Mouse (Mus musculus) hindbrain, embryonic 16.5 days (tissue): Measurements from ENCODE around the gene Shank2. TPM values are rescaled to one million over a fixed set of nuclear protein-coding genes. Genes with fewer than 3 reads are reported as not detected.
A peak's percentile ranks its signal among the peaks of the same experiment; 100 is the strongest.

Experiments used
- ATAC-seq: fragments of 200-750 bp; cut with Nextera tagmentation; 2 replicates; pipeline ENCODE4 v1.8.0; 2017; ENCODE audit warnings: moderate TSS enrichment, moderate library complexity
- H3K27ac ChIP-seq: fragments of 300-500 bp; sonication (generic); 2 replicates; pipeline ENCODE4 v1.5.1; 2014; ENCODE audit warnings: low read depth, mild to moderate bottlenecking, control low read depth, low read length, moderate library complexity
- H3K27me3 ChIP-seq: fragments of 300-500 bp; sonication (generic); replicated peaks from 2 replicates; pipeline ENCODE4 v1.6.1; 2014; ENCODE audit warnings: low read length; ENCODE audit not compliant: control insufficient read depth, insufficient read depth
- H3K36me3 ChIP-seq: fragments of 300-500 bp; sonication (generic); 2 replicates; pipeline ENCODE4 v1.6.1; 2014; ENCODE audit warnings: mild to moderate bottlenecking, low read length, moderate library complexity, mixed read lengths; ENCODE audit not compliant: control insufficient read depth, insufficient read depth
- H3K4me1 ChIP-seq: fragments of 300-500 bp; sonication (generic); 2 replicates; pipeline ENCODE4 v1.6.1; 2014; ENCODE audit warnings: low read depth, low read length; ENCODE audit not compliant: control insufficient read depth, insufficient read depth
- H3K4me2 ChIP-seq: fragments of 300-500 bp; sonication (generic); 2 replicates; pipeline ENCODE4 v1.6.1; 2014; ENCODE audit warnings: mild to moderate bottlenecking, low read length, control low read depth, moderate library complexity
- H3K4me3 ChIP-seq: fragments of 300-500 bp; sonication (generic); 2 replicates; pipeline ENCODE4 v1.5.1; 2014; ENCODE audit warnings: mild to moderate bottlenecking, low read length, control low read depth, moderate library complexity
- H3K9ac ChIP-seq: fragments of 300-500 bp; sonication (generic); 2 replicates; pipeline ENCODE4 v1.6.1; 2014; ENCODE audit warnings: low read depth, mild to moderate bottlenecking, control low read depth, low read length, moderate library complexity
- H3K9me3 ChIP-seq: fragments of 300-500 bp; sonication (generic); 2 replicates; pipeline ENCODE4 v1.6.1; 2014; ENCODE audit warnings: mild to moderate bottlenecking, low read length, moderate library complexity; ENCODE audit not compliant: control insufficient read depth
- WGBS: fragments of 180-500 bp; shearing (Covaris S2); extraction: QIAGEN DNeasy Blood & Tissue Kit; methylation state at CpG from one replicate; pipeline ENCODE4 v1.1.7; 2014; 5-methylcytosine and 5-hydroxymethylcytosine counted together
- polyA plus RNA-seq: library from polyadenylated mRNA; unstranded; fragments of >200 nt; fragmentation: Nextera tagmentation; extraction: Ambion mirVana; gene quantifications from 2 replicates; pipeline ENCODE4 v1.2.1, GENCODE M21; 2015

The Shank2 gene
- polyA plus RNA-seq, 1 experiment from 2014 or later, result 9.0 TPM

- peak; percentile 35; the same call in 1 of the 2 replicates for ATAC-seq
- WGBS, result 76% methylated on average over 4 of the region's 4 CpGs
- no peaks in the 10 kb centered on the region for H3K27me3 ChIP-seq
- H3K4me1 ChIP-seq, result peaks cover 14% of the 10 kb centered on the region
- no peaks in the 10 kb centered on the region for H3K9me3 ChIP-seq
- H3K27ac ChIP-seq, result no peak overlapping the region
- no peak overlapping the region for H3K4me3 ChIP-seq
- H3K36me3 ChIP-seq, result no peaks in the 10 kb centered on the region
- H3K4me2 ChIP-seq, result no peak overlapping the region
- H3K9ac ChIP-seq, result no peak overlapping the region
These were observed 376.5 kb downstream of the Shank2 start for GRCm38 (mm10) chr7:144378254-144378653.

GRCm38 (mm10) chr7:144379243-144379884 lies 377.6 kb downstream of the Shank2 start:
- H3K27ac ChIP-seq, result no peak overlapping the region

GRCm38 (mm10) chr7:144381588-144381987 lies 379.9 kb downstream of the Shank2 start:
- H3K27me3 ChIP-seq, result no peaks in the 10 kb centered on the region
- 68% methylated on average over 10 of the region's 10 CpGs for whole genome bisulfite sequencing

More at GRCm38 (mm10) chr7:144379243-144379884, 377.6 kb downstream of the Shank2 start:
- Histone ChIP-seq H3K4me2 (0 out of 2 replicates have a peak overlapping the region, but pooled peaks have one; percentile 2), H3K36me3 (no peaks in the 10 kb centered on the region), H3K4me3 (no peak overlapping the region), H3K4me1 (peaks cover 14% of the 10 kb centered on the region), H3K9me3 (no peaks in the 10 kb centered on the region), H3K9ac (no peak overlapping the region), H3K27me3 (no peaks in the 10 kb centered on the region)
- no peak for ATAC-seq
- WGBS, result 32% methylated on average over 6 of the region's 6 CpGs

GRCm38 (mm10) chr7:144387537-144387936 lies 385.8 kb downstream of the Shank2 start:
- Histone ChIP-seq H3K9me3 (no peaks in the 10 kb centered on the region), H3K4me1 (peaks cover 3% of the 10 kb centered on the region)

More at GRCm38 (mm10) chr7:144381588-144381987, 379.9 kb downstream of the Shank2 start:
- ATAC-seq, result no peak
- no peak overlapping the region for H3K4me2 ChIP-seq
- H3K4me3 ChIP-seq, result no peak overlapping the region
- no peak overlapping the region for H3K27ac ChIP-seq
- no peaks in the 10 kb centered on the region for H3K36me3 ChIP-seq
- no peaks in the 10 kb centered on the region for H3K9me3 ChIP-seq
- peaks cover 17% of the 10 kb centered on the region for H3K4me1 ChIP-seq
- no peak overlapping the region for H3K9ac ChIP-seq

GRCm38 (mm10) chr7:144389704-144390103 lies 388.0 kb downstream of the Shank2 start:
- no peak overlapping the region for H3K4me2 ChIP-seq
- H3K4me1 ChIP-seq, result peaks cover 2% of the 10 kb centered on the region
- H3K4me3 ChIP-seq, result no peak overlapping the region
- no peaks in the 10 kb centered on the region for H3K27me3 ChIP-seq
- no peak overlapping the region for H3K27ac ChIP-seq
- H3K9me3 ChIP-seq, result no peaks in the 10 kb centered on the region
- H3K9ac ChIP-seq, result no peak overlapping the region
- 96% methylated on average over 2 of the region's 2 CpGs for WGBS
- H3K36me3 ChIP-seq, result no peaks in the 10 kb centered on the region
- no peak for ATAC-seq

More at GRCm38 (mm10) chr7:144387537-144387936, 385.8 kb downstream of the Shank2 start:
- Histone ChIP-seq H3K27ac (no peak overlapping the region), H3K9ac (no peak overlapping the region), H3K4me2 (no peak overlapping the region), H3K36me3 (no peaks in the 10 kb centered on the region), H3K4me3 (no peak overlapping the region), H3K27me3 (no peaks in the 10 kb centered on the region)
- no peak for ATAC-seq
- WGBS, result 96% methylated on average over 6 of the region's 6 CpGs

- WGBS, result 46% methylated on average over 8 of the region's 8 CpGs
- Histone ChIP-seq H3K9me3 (no peaks in the 10 kb centered on the region), H3K4me1 (no peaks in the 10 kb centered on the region), H3K27ac (no peak overlapping the region), H3K27me3 (no peaks in the 10 kb centered on the region), H3K36me3 (no peaks in the 10 kb centered on the region), H3K4me2 (no peak overlapping the region), H3K9ac (no peak overlapping the region), H3K4me3 (no peak overlapping the region)
- no peak for ATAC-seq
These were observed 388.9 kb downstream of the Shank2 start for GRCm38 (mm10) chr7:144390676-144391075.

GRCm38 (mm10) chr7:144391727-144392126 lies 390.0 kb downstream of the Shank2 start:
- H3K27me3 ChIP-seq, result no peaks in the 10 kb centered on the region
- H3K4me1 ChIP-seq, result no peaks in the 10 kb centered on the region
- H3K27ac ChIP-seq, result no peak overlapping the region
- WGBS, result 89% methylated on average over 6 of the region's 6 CpGs
- no peaks in the 10 kb centered on the region for H3K36me3 ChIP-seq
- no peak overlapping the region for H3K9ac ChIP-seq
- no peak overlapping the region for H3K4me3 ChIP-seq
- ATAC-seq, result no peak
- no peak overlapping the region for H3K4me2 ChIP-seq
- H3K9me3 ChIP-seq, result no peaks in the 10 kb centered on the region

- Histone ChIP-seq H3K9ac (no peak overlapping the region), H3K27me3 (no peaks in the 10 kb centered on the region), H3K4me1 (peaks cover 1% of the 10 kb centered on the region; the same call in 1 of the 2 replicates), H3K4me3 (no peak overlapping the region), H3K9me3 (no peaks in the 10 kb centered on the region), H3K4me2 (no peak overlapping the region), H3K36me3 (no peaks in the 10 kb centered on the region), H3K27ac (no peak overlapping the region)
- 86% methylated on average over 4 of the region's 4 CpGs for WGBS
- ATAC-seq, result no peak
These were observed 400.8 kb downstream of the Shank2 start for GRCm38 (mm10) chr7:144402492-144402891.

GRCm38 (mm10) chr7:144407675-144408074 lies 405.9 kb downstream of the Shank2 start:
- H3K9ac ChIP-seq, result no peak overlapping the region
- H3K36me3 ChIP-seq, result peaks cover 2% of the 10 kb centered on the region; the same call in 1 of the 2 replicates
- H3K4me1 ChIP-seq, result peaks cover 13% of the 10 kb centered on the region
- H3K27ac ChIP-seq, result no peak overlapping the region
- 67% methylated on average over 4 of the region's 4 CpGs for WGBS
- H3K4me3 ChIP-seq, result no peak overlapping the region
- no peak for ATAC-seq
- H3K27me3 ChIP-seq, result no peaks in the 10 kb centered on the region
- H3K4me2 ChIP-seq, result no peak overlapping the region
- no peaks in the 10 kb centered on the region for H3K9me3 ChIP-seq
